Mouse (Mus musculus) urinary bladder, postnatal 25 days (tissue): ENCODE data around the gene Rac2.

ENCODE experiments used
- DNase-seq: peaks from one replicate; pipeline ENCODE4 v3.0.0; 2022; ENCODE audit warnings: low spot score

Rac2 gene

GRCm38 (mm10) chr15:78521892-78522291, 50.7 kb downstream of the Rac2 start:
- DNase-seq: no peak

DNA sequence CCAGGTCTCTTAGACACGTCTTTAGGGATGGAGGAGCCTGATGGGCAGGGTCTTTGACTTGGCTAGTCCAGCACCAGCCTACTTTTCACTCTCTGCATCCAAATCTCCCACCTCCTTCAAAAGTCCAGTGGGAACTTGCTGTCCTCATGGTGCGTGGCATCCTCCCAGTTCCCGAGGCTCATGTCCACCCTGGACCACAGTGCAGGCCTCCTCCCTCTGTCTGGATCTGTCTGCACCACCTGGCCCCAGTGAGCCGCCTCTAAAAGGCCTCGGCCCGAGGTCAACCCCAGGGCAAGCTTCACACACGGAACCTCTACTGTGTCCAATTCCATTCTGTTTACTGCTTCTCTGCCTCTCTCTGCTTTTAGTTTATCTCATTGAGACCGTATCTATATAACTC, 51.3 kb downstream of the Rac2 start:
- no peak for DNase-seq

- DNase-seq: no peak
Measured at GRCm38 (mm10) chr15:78520112-78520715, 52.4 kb downstream of the Rac2 start.

GRCm38 (mm10) chr15:78518221-78518620, 54.4 kb downstream of the Rac2 start:
- no peak for DNase-seq

DNA sequence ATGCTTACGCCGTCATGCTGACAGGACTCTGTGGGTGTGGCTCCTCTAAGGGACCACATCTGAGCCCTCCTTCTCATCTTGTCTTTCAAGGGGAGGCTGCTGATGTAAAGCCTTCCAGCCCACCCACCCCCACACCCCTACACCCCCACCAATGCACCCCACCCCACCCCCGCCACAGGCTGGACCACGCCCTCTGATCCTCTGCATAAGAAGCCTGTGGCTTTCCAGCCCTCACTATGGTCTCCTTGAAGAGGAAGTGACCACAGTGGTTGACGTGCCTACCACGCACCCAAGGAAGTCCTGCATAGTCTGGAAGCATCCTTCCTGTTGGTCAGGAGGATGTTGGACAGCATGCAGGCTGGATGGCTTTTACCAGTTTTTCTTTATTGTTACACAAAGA, 56.8 kb downstream of the Rac2 start:
- no peak for DNase-seq

DNA sequence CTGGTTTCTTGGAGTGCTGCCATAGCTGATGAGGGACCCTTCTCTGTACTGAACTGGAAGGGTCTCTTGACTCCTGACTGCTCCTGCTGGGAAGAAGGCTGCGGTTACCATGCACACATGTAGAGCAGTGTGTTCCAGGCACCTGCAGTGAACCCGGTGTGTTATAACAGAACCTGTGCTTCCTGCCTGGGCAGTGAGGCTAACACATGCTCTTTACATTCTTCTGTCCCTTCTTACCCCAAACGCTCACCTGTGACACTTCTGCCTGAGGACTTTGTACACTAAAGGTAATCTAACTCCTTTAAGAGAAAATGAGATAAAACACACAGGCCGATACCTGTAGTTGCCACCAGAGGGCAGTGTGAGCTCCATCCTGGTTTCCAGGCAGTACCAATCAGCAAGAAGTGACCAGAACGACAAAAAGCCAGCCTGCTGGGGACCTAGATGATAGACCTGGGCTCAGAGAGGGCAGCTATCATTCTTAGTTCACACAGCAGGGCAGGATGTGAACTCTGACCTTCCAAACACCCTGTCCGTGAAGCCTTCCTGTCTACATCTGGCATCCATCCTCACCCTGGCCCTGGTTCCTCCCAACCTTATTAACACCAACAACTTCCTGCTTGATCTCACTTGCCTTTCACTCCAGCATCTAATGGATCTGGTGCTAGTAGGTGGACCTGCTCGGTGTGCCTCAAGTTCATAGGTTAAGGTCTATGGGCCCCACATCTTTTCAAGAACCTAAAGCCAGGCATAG, 58.0 kb downstream of the Rac2 start:
- peak; percentile 79 for DNase-seq

DNA sequence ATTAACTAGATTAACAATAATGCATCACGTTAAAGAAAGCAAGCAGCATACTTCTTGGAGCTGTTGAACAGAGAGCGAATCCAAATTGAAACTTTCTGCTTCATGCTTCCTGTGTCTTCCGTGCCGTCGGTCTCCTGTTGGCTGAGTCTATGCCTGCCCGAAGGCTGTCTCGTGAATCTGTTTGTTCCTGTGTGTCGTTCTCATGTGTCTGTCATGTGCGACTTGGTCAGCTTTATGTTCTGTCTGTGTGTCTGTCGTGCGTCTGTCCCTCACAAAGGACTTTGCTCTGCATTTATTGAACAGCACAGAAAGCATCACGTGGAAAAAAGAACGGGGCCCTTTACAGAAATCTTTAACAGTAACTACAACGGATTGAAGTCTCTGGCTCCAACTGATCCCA, 59.6 kb downstream of the Rac2 start:
- DNase-seq: no peak

- DNase-seq: no peak
Measured at GRCm38 (mm10) chr15:78511951-78512350, 60.6 kb downstream of the Rac2 start.

DNA sequence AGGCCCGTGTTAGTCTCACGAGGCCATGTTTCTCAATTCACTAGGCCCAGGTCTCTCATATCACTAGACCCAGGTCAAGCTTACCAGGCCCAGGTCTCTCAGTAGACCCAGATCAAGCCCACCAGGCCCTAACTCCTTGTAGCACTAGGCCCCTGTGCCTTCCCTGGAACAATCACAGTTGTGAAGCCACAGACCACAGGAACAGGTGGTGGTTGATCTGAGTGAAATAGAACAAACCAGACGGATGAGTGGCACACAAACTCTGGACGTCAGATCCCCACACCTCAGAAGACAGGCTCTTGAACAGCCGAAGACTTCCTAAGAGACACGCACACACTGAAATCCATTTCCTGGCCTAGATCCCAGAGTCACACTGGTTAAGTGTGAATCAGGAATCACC, 61.8 kb downstream of the Rac2 start:
- no peak for DNase-seq

- no peak for DNase-seq
Measured at GRCm38 (mm10) chr15:78510121-78510576, 62.4 kb downstream of the Rac2 start.

DNA sequence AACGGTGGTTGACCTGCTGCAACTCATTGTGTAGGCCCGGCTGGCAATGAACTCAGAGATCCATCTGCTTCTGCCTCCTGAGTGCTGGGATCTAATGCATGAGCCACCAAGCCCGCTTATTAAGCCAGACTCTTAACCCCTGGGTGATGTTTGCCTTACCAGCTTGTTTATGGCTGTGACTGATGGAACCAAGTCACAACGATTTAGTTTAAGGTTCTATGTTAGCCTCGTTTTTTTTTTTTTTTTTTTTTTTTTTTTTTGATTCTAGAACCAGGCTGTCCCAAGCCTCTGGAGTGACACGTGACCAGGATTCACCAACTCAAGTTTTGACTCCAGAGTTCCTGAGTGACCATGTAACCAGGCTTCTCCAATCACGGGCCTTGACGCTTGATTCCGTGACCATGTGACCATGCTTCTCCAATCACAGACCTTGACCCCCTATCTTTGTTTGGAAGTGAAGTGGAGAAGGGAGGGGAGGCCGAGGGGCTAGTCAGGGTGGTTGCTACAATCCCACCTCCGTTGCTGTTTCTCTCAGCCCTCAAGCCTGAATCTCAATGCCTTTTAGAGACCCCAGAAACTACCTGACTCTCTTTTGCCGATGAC, 63.2 kb downstream of the Rac2 start:
- DNase-seq: no peak
